Mouse (Mus musculus) limb, embryonic 14.5 days (tissue): ENCODE measurements around the gene Foxe1. TPM values are rescaled to one million over a fixed set of nuclear protein-coding genes. Genes with fewer than 3 reads are reported as not detected.
A peak's percentile ranks its signal among the peaks of the same experiment; 100 is the strongest.

ENCODE experiments used
- ATAC-seq: fragments of 200-750 bp; cut with Nextera tagmentation; 2 replicates; pipeline ENCODE4 v1.8.0; 2017; ENCODE audit warnings: low read depth, moderate number of reproducible peaks, moderate TSS enrichment; ENCODE audit not compliant: low FRiP score
- DNase-seq: peaks from one replicate; pipeline ENCODE4 v3.0.0-alpha.2; 2015; ENCODE audit warnings: low spot score
- H3K27ac ChIP-seq: fragments of 300-500 bp; sonication (generic); replicated peaks from 2 replicates; pipeline ENCODE4 v1.5.1; 2014; ENCODE audit warnings: low read depth, mild to moderate bottlenecking, low read length, moderate library complexity, mixed read lengths
- H3K27me3 ChIP-seq: fragments of 300-500 bp; sonication (generic); 2 replicates; pipeline ENCODE4 v1.6.1; 2014; ENCODE audit warnings: low read length, mixed read lengths; ENCODE audit not compliant: control insufficient read depth, insufficient read depth
- H3K36me3 ChIP-seq: fragments of 300-500 bp; sonication (generic); 2 replicates; pipeline ENCODE4 v1.6.1; 2014; ENCODE audit warnings: mild to moderate bottlenecking, low read length, moderate library complexity, mixed read lengths; ENCODE audit not compliant: control insufficient read depth, insufficient read depth
- H3K4me1 ChIP-seq: fragments of 300-500 bp; sonication (generic); 2 replicates; pipeline ENCODE4 v1.6.1; 2014; ENCODE audit warnings: antibody characterized with exemption, low read length, mixed read lengths; ENCODE audit not compliant: control insufficient read depth, insufficient read depth
- H3K4me2 ChIP-seq: fragments of 300-500 bp; sonication (generic); replicated peaks from 2 replicates; pipeline ENCODE4 v1.6.1; 2014; ENCODE audit warnings: low read depth, mild to moderate bottlenecking, low read length, moderate library complexity; ENCODE audit not compliant: severe bottlenecking
- H3K4me3 ChIP-seq: fragments of 300-500 bp; sonication (generic); replicated peaks from 2 replicates; pipeline ENCODE4 v1.5.1; 2014; ENCODE audit warnings: low read length
- H3K9ac ChIP-seq: fragments of 300-500 bp; sonication (generic); 2 replicates; pipeline ENCODE4 v1.6.1; 2014; ENCODE audit warnings: mild to moderate bottlenecking, low read depth, low read length, moderate library complexity; ENCODE audit not compliant: severe bottlenecking
- H3K9me3 ChIP-seq: fragments of 300-500 bp; sonication (generic); 2 replicates; pipeline ENCODE4 v1.6.1; 2016; ENCODE audit warnings: low read length; ENCODE audit not compliant: control insufficient read depth
- POLR2A ChIP-seq: fragments of 200-500 bp; IDR thresholded peaks from 2 replicates; pipeline ENCODE4 v1.8.0; 2012; ENCODE audit warnings: inconsistent platforms, mild to moderate bottlenecking, moderate library complexity, borderline replicate concordance; ENCODE audit not compliant: insufficient read depth, insufficient read length; ENCODE audit errors: extremely low read depth
- WGBS: fragments of 180-500 bp; shearing (Covaris S2); extraction: QIAGEN DNeasy Blood & Tissue Kit; methylation state at CpG from one replicate; pipeline ENCODE4 v1.1.7; 2014; 5-methylcytosine and 5-hydroxymethylcytosine counted together
- polyA plus RNA-seq, 2 experiments: library from polyadenylated mRNA; depleted of rRNA in 1 of 2; stranded (reverse) in 1 of 2; unstranded in 1 of 2; fragments of >200 nt; fragmentation: Nextera tagmentation in 1 of 2; extraction: Ambion mirVana in 1 of 2; gene quantifications; 2 replicates each; pipeline versions ENCODE4 v1.2.1 to v1.2.3; 2012 to 2014

The Foxe1 gene
- polyA plus RNA-seq, 2 experiments = not detected

DNA sequence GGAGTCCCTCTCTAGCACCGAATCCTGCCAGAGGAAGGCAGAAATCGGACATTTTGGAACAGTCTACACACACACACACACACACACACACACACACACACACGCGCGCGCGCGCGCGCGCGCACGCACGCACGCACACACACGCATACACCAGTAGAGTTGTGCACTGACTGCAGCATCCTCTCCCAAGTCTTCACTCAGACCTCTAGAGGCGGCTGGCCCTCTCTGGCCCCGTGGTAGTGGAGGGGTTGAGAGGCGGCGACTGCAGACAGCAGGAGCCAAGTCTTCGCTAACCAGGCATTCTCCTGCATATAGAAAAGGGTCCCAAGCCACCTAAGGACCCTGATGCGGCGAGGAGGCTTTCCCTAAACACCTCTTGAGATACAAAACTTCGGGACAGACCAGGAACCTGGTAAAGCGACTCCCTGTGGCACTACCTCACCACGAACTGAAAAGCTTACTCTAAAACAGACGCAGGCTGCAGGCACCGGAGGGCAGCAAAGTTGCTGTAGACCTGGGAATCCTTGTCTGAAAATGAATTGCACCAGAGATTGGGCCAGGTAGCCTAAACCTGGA lies 610 bp upstream of the Foxe1 start:
- Histone ChIP-seq H3K4me2 (peak overlapping the region; percentile 53), H3K27ac (no peak overlapping the region), H3K4me1 (no peaks in the 10 kb centered on the region), H3K4me3 (peak overlapping the region; percentile 39), H3K9me3 (no peaks in the 10 kb centered on the region), H3K27me3 (peaks cover 98% of the 10 kb centered on the region), H3K36me3 (no peaks in the 10 kb centered on the region), H3K9ac (no peak overlapping the region)
- TF ChIP-seq POLR2A = no peak
- no peak for ATAC-seq
- no peak for DNase-seq
- under 1% methylated on average over 14 of the region's 28 CpGs for WGBS

DNA sequence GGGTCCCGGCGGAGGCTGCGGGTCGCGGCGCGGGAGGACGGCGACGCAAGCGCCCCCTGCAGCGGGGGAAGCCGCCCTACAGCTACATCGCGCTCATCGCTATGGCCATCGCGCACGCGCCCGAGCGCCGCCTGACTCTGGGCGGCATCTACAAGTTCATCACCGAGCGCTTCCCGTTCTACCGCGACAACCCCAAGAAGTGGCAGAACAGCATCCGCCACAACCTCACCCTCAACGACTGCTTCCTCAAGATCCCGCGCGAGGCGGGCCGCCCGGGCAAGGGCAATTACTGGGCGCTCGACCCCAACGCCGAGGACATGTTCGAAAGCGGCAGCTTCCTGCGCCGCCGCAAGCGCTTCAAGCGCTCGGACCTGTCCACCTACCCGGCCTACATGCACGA lies 879 bp downstream of the Foxe1 start:
- under 1% methylated on average over 16 of the region's 51 CpGs for WGBS
- Histone ChIP-seq H3K36me3 (no peaks in the 10 kb centered on the region), H3K9me3 (no peaks in the 10 kb centered on the region), H3K4me1 (no peaks in the 10 kb centered on the region), H3K4me2 (peak overlapping the region; percentile 53), H3K27me3 (peaks cover 99% of the 10 kb centered on the region), H3K4me3 (peak overlapping the region; percentile 39), H3K27ac (no peak overlapping the region), H3K9ac (no peak overlapping the region)
- TF ChIP-seq POLR2A = no peak
- ATAC-seq = no peak
- DNase-seq = no peak

DNA sequence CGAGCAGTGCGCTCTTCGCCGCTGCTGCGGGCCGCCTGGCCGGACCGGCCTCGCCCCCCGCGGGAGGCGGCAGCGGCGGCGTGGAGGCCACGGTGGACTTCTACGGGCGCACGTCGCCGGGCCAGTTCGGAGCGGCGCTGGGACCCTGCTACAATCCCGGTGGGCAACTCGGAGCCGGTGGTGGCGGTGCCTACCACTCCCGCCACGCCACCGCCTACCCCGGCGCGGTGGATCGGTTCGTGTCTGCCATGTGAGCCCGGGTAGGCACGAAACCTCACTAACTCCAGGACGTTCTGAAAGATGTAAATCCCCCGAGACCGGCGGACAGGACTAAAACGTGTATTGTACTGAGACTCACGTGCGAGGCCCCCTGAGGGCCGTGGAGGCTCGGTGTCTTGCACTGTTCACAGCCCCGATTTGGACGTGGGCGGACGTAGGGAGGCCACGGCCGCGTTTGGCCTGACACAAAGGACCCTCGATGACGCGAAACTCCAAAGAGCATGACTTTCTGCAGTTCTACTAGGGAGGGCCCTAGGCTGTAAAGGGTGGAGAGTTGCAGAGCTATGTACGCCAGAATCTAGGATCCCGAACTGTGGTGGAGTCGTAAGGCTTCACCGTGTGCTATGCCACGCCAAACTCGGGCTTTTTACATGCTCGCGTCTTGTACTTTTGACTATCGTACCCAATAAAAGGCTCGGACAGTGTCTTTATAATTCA lies 1.8 kb downstream of the Foxe1 start:
- H3K4me3 ChIP-seq = peak overlapping the region; percentile 39
- DNase-seq (no peak), ATAC-seq (no peak)
- H3K9ac ChIP-seq = no peak overlapping the region
- no peaks in the 10 kb centered on the region for H3K4me1 ChIP-seq
- no peak for TF ChIP-seq POLR2A
- 2% methylated on average over 63 of the region's 67 CpGs for WGBS
- H3K36me3 ChIP-seq = no peaks in the 10 kb centered on the region
- H3K4me2 ChIP-seq = peak overlapping the region; percentile 53
- H3K27me3 ChIP-seq = peaks cover 98% of the 10 kb centered on the region
- H3K27ac ChIP-seq = no peak overlapping the region
- H3K9me3 ChIP-seq = no peaks in the 10 kb centered on the region

DNA sequence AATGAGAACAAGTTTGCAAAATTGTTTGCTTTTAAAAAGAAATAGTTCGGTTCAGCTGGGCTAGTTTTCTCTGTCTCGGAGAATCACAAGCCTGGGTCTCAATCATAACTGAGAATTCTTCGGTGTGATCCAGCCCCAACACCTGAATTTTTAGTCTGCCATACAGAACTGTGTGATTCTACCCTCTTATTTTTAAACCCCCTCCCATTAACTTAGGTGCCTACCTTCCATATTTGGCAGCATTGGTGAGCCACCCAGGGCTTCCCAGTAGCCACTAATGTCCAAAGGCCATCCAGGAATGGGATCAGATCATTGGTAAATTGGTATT lies 2.3 kb downstream of the Foxe1 start:
- WGBS = 17% methylated on average over 3 of the region's 3 CpGs
- Histone ChIP-seq H3K36me3 (no peaks in the 10 kb centered on the region), H3K4me2 (no peak overlapping the region), H3K4me3 (no peak overlapping the region), H3K27ac (no peak overlapping the region), H3K9ac (no peak overlapping the region), H3K9me3 (no peaks in the 10 kb centered on the region), H3K27me3 (peaks cover 98% of the 10 kb centered on the region), H3K4me1 (no peaks in the 10 kb centered on the region)
- DNase-seq (no peak), ATAC-seq (no peak)
- no peak for TF ChIP-seq POLR2A

DNA sequence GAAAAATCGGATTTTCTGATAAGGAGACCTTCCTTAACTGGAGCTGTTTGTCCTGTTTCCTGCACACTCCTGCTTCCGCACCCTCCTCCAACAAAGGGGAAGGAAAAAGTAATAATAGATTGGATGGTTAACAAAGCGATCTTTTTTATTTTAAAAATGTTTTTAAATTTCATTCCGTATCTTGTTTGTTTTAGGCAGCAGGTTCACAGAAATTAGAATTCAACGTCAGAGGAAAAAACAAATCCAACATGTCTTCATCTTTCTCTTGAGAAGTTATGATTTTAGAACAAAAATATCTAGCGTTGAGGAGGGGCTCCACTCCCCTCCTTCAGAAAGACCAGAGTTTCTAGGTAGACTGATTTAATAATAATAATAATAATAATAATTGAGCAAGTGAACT lies 2.8 kb downstream of the Foxe1 start:
- TF ChIP-seq POLR2A = no peak
- Histone ChIP-seq H3K27me3 (peaks cover 98% of the 10 kb centered on the region), H3K4me1 (no peaks in the 10 kb centered on the region), H3K27ac (no peak overlapping the region), H3K9ac (no peak overlapping the region), H3K9me3 (no peaks in the 10 kb centered on the region), H3K4me3 (no peak overlapping the region), H3K36me3 (no peaks in the 10 kb centered on the region), H3K4me2 (no peak overlapping the region)
- DNase-seq (no peak), ATAC-seq (no peak)
- 25% methylated on average over 6 of the region's 6 CpGs for WGBS

DNA sequence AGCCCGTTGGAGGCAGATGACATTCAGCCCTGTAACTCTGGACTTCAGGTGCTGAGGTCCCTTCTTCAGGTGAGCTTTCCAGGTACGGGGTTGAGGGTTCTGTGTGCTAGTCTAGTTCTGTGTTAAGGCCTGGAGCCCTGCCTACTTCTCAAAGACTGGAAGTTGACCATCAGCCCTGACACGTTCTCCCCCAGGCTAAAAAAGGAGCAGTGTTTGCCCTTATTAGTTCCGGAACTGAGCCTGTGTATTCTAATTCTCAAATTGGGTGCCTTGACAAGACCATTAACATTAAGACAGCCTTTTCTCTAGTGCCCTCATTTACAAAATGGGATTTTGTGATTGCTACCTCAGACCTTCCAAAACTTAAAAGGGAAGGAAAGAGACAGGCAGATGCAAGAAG lies 3.7 kb downstream of the Foxe1 start:
- no peak for DNase-seq
- peaks cover 92% of the 10 kb centered on the region for H3K27me3 ChIP-seq
- ATAC-seq = no peak
- no peak overlapping the region for H3K4me3 ChIP-seq
- TF ChIP-seq POLR2A = no peak
- H3K9ac ChIP-seq = no peak overlapping the region
- no peaks in the 10 kb centered on the region for H3K4me1 ChIP-seq
- H3K36me3 ChIP-seq = no peaks in the 10 kb centered on the region
- H3K4me2 ChIP-seq = no peak overlapping the region
- H3K27ac ChIP-seq = no peak overlapping the region
- 8% methylated on average over 4 of the region's 4 CpGs for WGBS
- H3K9me3 ChIP-seq = no peaks in the 10 kb centered on the region
